Mouse (Mus musculus) lung, embryonic 15.5 days (tissue): Measurements from ENCODE around the gene Krt18. TPM values are rescaled to one million over a fixed set of nuclear protein-coding genes. Genes with fewer than 3 reads are reported as not detected.

Experiments
- ATAC-seq: fragments of 200-750 bp; cut with Nextera tagmentation; 2 replicates; pipeline ENCODE4 v1.8.0; 2017; ENCODE audit warnings: moderate number of reproducible peaks, borderline replicate concordance; ENCODE audit not compliant: low FRiP score, low TSS enrichment; ENCODE audit errors: extremely low read depth
- H3K27ac ChIP-seq: fragments of 300-500 bp; sonication (generic); 2 replicates; pipeline ENCODE4 v1.5.1; 2015; ENCODE audit warnings: moderate library complexity, mild to moderate bottlenecking, inconsistent platforms
- H3K27me3 ChIP-seq: fragments of 300-500 bp; sonication (generic); 2 replicates; pipeline ENCODE4 v1.6.1; 2015; ENCODE audit warnings: inconsistent platforms
- H3K36me3 ChIP-seq: fragments of 300-500 bp; sonication (generic); 2 replicates; pipeline ENCODE4 v1.6.1; 2015; ENCODE audit warnings: inconsistent platforms
- H3K4me1 ChIP-seq: fragments of 300-500 bp; sonication (generic); 2 replicates; pipeline ENCODE4 v1.6.1; 2015; ENCODE audit warnings: inconsistent platforms
- H3K4me2 ChIP-seq: fragments of 300-500 bp; sonication (generic); 2 replicates; pipeline ENCODE4 v1.6.1; 2015; ENCODE audit warnings: inconsistent platforms, mild to moderate bottlenecking, moderate library complexity
- H3K4me3 ChIP-seq: fragments of 300-500 bp; sonication (generic); 2 replicates; pipeline ENCODE4 v1.5.1; 2015; ENCODE audit warnings: mild to moderate bottlenecking, inconsistent platforms
- H3K9ac ChIP-seq: fragments of 300-500 bp; sonication (generic); 2 replicates; pipeline ENCODE4 v1.6.1; 2015; ENCODE audit warnings: inconsistent platforms
- H3K9me3 ChIP-seq: fragments of 300-500 bp; sonication (generic); 2 replicates; pipeline ENCODE4 v1.6.1; 2016; ENCODE audit warnings: inconsistent platforms
- WGBS: fragments of 180-500 bp; shearing (Covaris S2); methylation state at CpG from one replicate; pipeline ENCODE4 v1.1.7; 2015; 5-methylcytosine and 5-hydroxymethylcytosine counted together
- polyA plus RNA-seq: library from polyadenylated mRNA; unstranded; fragments of >200 nt; fragmentation: Nextera tagmentation; extraction: Ambion mirVana; gene quantifications from 2 replicates; pipeline ENCODE4 v1.2.1, GENCODE M21; 2015

The Krt18 gene
- polyA plus RNA-seq, 1 experiment from 2014 or later: 264 TPM

DNA sequence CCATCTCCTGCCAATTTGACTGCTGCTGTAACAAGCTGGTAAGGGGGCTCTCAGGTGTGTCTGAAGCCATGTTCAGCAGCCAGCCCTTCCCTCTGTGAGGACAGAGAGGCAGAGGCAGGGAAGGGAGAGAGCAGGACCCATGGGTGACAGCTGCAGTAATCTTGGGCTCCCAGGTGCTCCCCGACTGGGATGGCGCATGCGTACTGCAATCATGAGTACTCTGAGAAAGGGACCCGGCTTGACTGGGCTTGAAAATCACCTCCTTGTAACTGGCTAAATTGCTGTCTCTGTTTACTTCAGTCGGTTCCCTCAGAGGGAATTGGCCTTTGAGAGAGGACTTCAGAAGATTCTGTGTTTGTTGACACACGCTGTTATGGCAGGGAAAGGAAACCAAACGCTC is 14.0 kb downstream of the Krt18 start:
- 31% methylated on average over 7 of the region's 7 CpGs for WGBS
- no peak overlapping the region for H3K4me3 ChIP-seq

DNA sequence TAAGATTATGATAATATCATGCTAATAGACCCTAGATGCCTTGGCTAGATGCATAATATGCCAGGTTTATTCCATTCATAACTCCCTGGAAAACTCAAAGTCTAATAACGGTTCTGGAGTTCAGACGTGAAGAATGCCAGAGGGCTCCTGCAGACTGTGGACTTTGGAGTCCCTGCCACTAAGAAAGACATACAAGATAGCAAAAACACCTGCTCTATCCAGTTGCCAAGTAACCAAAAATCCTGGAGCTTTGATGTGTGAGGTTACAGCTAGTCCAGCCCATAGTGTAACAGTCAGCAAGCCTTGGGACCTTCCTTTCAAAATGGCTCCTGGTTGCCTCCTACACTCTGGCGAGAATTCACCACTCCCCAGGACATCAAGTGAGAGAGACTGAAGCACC is 16.8 kb downstream of the Krt18 start:
- no peak for ATAC-seq
- Histone ChIP-seq H3K36me3 (no peaks in the 10 kb centered on the region), H3K27ac (no peak overlapping the region), H3K9me3 (no peaks in the 10 kb centered on the region), H3K4me2 (no peak overlapping the region), H3K4me3 (no peak overlapping the region), H3K4me1 (peaks cover 12% of the 10 kb centered on the region), H3K9ac (no peak overlapping the region), H3K27me3 (0 out of 2 replicates have a peak, but pooled peaks cover 3% of the 10 kb centered on the region)
- whole genome bisulfite sequencing: 65% methylated on average over 3 of the region's 3 CpGs

More for the DNA sequence above, 14.0 kb downstream of the Krt18 start:
- Histone ChIP-seq H3K4me2 (peak overlapping the region; percentile 31; the same call in 1 of the 2 replicates), H3K4me1 (peaks cover 12% of the 10 kb centered on the region), H3K27ac (0 out of 2 replicates have a peak overlapping the region, but pooled peaks have one; percentile 15), H3K36me3 (no peaks in the 10 kb centered on the region), H3K9me3 (no peaks in the 10 kb centered on the region), H3K9ac (no peak overlapping the region), H3K27me3 (0 out of 2 replicates have a peak, but pooled peaks cover 3% of the 10 kb centered on the region)
- no peak for ATAC-seq

DNA sequence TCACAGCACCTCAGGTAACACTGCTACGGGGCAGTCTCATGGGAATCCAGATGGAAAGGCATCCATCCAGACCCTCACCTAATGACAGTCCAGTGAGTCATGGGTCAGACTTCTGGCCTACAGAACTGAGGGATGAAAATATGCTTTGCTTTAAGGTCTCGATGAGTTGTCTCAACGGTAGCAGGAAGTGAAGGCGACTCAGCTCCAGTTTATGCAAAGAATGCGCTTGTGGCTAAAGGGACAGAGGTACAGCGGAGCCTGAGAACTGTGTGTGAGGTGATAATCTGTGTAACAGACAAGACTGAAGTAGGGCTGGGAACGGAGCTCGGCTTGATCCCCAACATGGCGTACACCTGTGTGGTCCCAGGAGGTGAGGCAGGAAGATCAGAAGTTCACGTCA is 17.7 kb downstream of the Krt18 start:
- WGBS: 74% methylated on average over 10 of the region's 10 CpGs
- Histone ChIP-seq H3K36me3 (no peaks in the 10 kb centered on the region), H3K9ac (no peak overlapping the region), H3K27me3 (0 out of 2 replicates have a peak, but pooled peaks cover 3% of the 10 kb centered on the region), H3K4me3 (no peak overlapping the region), H3K9me3 (no peaks in the 10 kb centered on the region), H3K4me2 (no peak overlapping the region), H3K27ac (no peak overlapping the region), H3K4me1 (peaks cover 7% of the 10 kb centered on the region; the same call in 1 of the 2 replicates)
- no peak for ATAC-seq

DNA sequence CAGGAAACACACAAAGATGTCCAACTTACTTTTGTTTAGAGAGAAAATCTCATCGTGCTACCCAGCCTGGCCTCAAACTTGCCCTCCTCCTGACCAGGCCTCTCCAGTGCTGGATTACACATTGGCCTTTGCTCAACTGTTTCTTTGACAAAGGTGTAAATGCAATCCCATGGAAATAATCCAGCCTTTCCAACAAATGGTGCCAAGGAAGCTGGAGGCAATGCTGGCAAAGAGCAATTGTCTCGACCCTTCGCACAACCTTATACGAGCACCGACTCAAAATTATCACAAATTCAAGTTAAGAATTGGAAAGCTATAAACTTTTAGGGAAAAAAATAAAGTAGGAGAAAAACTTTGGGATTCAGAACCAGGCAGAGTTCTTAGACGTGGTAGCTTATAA is 20.0 kb downstream of the Krt18 start:
- Histone ChIP-seq H3K27me3 (no peaks in the 10 kb centered on the region), H3K27ac (no peak overlapping the region), H3K4me1 (peaks cover 5% of the 10 kb centered on the region), H3K9me3 (no peaks in the 10 kb centered on the region), H3K9ac (no peak overlapping the region), H3K36me3 (no peaks in the 10 kb centered on the region), H3K4me2 (no peak overlapping the region), H3K4me3 (no peak overlapping the region)
- WGBS: 80% methylated on average over 6 of the region's 6 CpGs
- ATAC-seq: no peak

DNA sequence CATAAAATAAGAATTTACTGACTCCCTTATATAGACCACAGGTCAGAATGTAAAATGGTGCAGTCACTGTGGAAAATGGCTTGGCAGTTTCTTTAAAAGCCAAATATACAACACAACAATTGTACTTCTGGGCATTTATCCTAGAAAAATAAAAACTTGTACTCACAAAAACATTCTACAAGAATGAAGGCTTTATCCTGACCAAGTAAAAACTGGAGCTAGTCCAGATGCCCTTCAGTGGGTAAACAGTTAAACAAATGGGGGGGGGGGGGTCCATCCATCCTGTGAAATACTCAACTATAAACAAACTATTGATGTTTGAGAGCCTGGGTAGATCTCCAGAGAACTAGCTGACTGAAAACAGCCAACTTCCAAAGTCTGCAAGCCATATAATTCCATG is 21.9 kb downstream of the Krt18 start:
- Histone ChIP-seq H3K27ac (no peak overlapping the region), H3K9ac (no peak overlapping the region), H3K4me1 (peaks cover 5% of the 10 kb centered on the region), H3K27me3 (no peaks in the 10 kb centered on the region), H3K9me3 (no peaks in the 10 kb centered on the region), H3K4me2 (no peak overlapping the region), H3K4me3 (no peak overlapping the region), H3K36me3 (no peaks in the 10 kb centered on the region)
- ATAC-seq: no peak

DNA sequence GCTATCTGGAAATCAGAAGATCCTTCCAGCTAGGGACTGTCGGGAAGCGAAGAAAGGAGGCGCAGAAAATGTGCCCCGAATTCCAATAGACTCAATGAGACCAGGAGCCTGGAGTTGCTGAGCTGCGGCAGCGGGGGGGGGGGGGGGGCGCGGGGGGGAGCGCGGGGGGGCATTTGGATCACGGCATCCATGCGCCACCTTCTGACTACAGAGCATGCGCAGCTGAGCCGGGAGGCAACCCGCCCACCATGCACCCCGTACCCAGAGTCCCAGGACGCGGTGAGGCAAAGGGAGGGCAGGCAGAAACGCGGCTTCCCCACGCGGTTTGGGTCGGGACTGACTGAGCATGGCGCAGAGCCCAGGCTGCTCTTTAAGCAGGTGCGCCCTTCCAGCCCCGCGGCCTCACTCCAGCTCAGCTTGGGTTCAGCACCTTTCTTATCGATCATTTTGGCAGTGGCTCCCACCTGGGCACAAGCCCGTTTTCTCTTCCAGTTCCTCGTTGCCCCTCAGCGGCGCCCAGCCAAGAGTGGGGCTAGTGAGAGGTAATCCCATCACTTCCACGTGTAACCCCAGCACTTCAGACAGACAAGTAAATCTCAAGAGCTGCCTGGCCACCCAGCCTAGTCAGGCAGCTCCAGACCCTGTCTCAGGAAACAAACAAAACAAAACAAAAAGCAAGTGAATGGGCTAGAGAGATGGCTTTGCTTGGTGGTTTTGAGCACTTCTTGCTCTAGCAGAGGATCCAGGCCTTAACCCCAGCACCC is 24.1 kb downstream of the Krt18 start:
- peak overlapping the region; percentile 84 for H3K4me2 ChIP-seq
- no peaks in the 10 kb centered on the region for H3K36me3 ChIP-seq
- H3K27me3 ChIP-seq: no peaks in the 10 kb centered on the region
- peak overlapping the region; percentile 40 for H3K9ac ChIP-seq
- peak overlapping the region; percentile 43 for H3K4me3 ChIP-seq
- H3K4me1 ChIP-seq: peaks cover 5% of the 10 kb centered on the region
- peak; percentile 69; the same call in 1 of the 2 replicates for ATAC-seq
- peak overlapping the region; percentile 77 for H3K27ac ChIP-seq
- H3K9me3 ChIP-seq: no peaks in the 10 kb centered on the region
- under 1% methylated on average over 27 of the region's 33 CpGs for WGBS

DNA sequence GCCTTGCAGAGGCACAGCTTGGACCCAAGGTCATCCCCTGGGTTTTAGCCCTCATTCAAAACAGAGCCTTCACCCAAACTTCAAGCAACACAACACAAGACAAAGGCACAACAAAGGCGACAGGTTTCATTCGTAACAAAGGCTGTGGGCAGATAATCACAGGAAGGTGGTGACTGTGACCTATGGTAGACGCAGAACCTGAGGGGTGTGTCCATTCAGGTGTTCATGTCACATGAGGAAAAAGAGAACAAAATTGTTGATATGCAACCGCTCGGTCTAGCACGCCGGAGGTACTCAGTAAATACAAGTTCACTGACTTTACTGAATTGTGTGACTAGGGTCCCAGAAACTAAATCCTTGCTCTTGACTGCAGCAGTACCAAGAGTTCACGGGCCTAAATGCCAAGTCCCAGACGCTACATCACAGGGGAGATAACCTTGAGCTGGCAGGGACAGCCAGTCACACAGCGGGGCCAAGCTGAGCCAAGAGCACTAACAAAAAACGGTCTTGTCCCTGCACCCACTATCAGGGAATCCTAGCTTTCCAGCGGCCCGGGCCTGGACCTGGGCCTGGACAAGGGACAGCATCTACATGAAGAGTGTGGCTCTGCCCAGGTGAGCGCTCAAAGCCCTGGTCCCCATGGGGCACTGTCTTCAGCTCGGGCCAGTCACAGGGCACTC is 28.7 kb downstream of the Krt18 start:
- H3K4me1 ChIP-seq: peaks cover 5% of the 10 kb centered on the region
- no peak overlapping the region for H3K4me3 ChIP-seq
- no peak overlapping the region for H3K9ac ChIP-seq
- WGBS: 85% methylated on average over 15 of the region's 15 CpGs
- ATAC-seq: no peak
- H3K4me2 ChIP-seq: no peak overlapping the region
- H3K9me3 ChIP-seq: no peaks in the 10 kb centered on the region
- H3K27ac ChIP-seq: no peak overlapping the region
- no peaks in the 10 kb centered on the region for H3K27me3 ChIP-seq
- H3K36me3 ChIP-seq: no peaks in the 10 kb centered on the region

DNA sequence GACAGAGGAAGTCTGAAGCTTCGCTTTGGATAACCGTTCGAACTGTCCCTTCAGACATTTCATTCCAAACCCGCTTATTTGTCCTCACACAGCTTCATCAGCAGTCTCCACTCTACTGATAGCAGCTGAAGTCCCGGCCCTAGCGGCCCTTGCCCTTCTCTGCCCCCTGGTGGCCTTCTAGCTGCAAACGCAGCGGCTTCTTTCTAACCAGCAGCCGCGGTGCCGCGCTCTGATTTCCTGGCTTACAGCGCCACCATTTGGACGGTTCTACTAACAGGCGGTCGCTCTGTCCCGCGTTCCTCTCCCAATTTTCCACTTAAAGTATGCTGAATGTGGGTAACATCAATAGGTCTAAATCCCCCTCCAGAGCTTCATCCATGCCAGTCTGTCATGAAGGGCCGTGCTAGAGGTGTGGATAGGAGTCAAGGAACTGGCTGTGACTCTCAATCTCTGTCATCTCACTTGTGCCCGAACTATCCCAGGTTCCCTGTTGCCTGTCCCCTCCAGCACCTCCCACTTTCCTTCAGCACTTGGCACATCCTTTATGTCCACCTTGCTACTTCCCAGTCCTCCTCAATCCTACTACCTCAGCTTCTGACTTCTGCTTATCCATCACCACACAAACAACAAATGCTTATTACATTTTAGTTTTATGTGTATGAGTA is 37.8 kb downstream of the Krt18 start:
- ATAC-seq: peak; percentile 72; the same call in 1 of the 2 replicates
- Histone ChIP-seq H3K4me3 (no peak overlapping the region), H3K4me1 (peaks cover 31% of the 10 kb centered on the region), H3K27ac (no peak overlapping the region), H3K36me3 (no peaks in the 10 kb centered on the region), H3K27me3 (peaks cover 12% of the 10 kb centered on the region; the same call in 1 of the 2 replicates), H3K9ac (no peak overlapping the region), H3K9me3 (no peaks in the 10 kb centered on the region), H3K4me2 (no peak overlapping the region)
- WGBS: 2% methylated on average over 20 of the region's 20 CpGs

DNA sequence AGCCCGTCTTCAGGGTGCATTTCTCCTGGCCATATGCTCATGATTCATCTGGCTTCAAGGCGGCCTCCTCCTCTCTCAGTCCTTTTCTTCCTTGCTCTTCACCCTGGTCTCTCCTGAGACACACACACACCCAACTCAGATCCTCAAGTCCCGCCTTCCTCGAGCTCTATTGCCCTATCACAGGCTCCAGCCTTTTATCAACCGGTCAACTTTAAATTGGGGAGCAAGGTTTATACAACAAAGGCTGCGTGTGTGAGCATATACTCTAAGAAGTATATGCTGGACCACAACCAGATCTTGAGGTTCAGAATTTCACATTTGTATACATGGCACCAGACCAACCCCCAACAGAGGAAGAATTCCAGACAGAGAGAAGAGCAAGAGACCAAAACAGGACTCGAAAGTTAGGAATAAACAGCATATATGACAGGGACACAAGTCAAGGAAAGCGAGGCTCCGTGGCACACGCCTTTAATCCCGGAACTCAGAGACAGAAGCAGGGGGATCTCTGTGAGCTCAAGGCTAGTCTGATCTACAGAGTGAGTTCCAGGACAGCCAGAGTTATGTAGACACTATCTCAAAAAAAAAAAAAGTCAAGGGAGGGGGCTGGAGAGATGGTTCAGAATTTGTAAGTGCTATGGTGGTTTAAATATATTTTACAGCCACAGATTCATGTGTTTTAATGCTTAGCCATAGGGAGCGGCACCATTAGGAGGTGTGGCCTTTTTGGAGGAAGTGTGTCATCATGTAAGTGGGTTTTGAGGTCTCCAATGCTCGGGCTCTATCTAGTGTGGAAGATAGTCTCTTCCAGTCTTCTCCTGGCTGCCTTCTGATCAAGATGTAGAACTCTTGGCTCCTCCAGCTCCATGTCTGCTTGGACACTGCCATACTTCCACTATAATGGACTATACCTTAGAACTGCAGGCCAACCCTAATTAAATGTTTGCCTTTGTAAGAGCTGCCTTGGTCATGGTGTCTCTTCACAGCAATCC is 42.8 kb downstream of the Krt18 start:
- Histone ChIP-seq H3K27ac (no peak overlapping the region), H3K4me1 (peaks cover 29% of the 10 kb centered on the region), H3K4me3 (no peak overlapping the region), H3K36me3 (no peaks in the 10 kb centered on the region), H3K4me2 (no peak overlapping the region), H3K27me3 (peaks cover 12% of the 10 kb centered on the region; the same call in 1 of the 2 replicates), H3K9ac (no peak overlapping the region), H3K9me3 (no peaks in the 10 kb centered on the region)
- no peak for ATAC-seq
- WGBS: 67% methylated on average over 13 of the region's 13 CpGs

DNA sequence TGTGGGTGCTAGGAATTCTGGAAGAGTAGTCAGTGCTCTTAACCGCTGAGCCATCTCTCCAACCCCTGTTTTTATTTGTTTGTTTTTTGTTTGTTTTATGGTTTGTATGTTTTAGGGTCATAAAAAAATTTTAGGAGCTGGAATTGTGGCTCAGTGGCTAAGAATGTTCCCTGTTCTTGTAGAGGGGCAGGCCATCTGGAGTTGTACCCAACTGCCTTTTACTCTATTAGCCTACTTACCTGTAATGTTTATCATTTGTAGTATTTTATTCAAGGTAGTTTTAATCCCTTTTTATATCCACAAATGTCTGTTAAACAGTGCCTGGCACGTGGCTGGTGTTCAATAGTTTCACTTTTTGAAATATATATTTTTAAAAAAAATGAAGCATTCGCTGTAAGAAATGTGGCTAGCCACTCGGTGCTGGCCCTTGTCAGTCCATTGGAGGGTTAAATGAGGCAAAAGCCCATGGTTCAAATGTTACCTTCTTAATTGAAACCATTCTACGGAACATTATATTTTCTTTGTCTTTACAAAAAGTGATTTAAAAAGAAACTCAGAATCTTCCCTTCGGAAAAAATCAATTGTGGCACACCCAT is 45.1 kb downstream of the Krt18 start:
- H3K9ac ChIP-seq: peak overlapping the region; percentile 36; the same call in 1 of the 2 replicates

More for the DNA sequence above, 45.1 kb downstream of the Krt18 start:
- 13% methylated on average over 6 of the region's 6 CpGs for WGBS
- Histone ChIP-seq H3K27ac (no peak overlapping the region; the same call in 1 of the 2 replicates), H3K4me1 (peaks cover 32% of the 10 kb centered on the region), H3K9me3 (no peaks in the 10 kb centered on the region), H3K27me3 (no peaks in the 10 kb centered on the region), H3K4me2 (peak overlapping the region; percentile 80), H3K36me3 (no peaks in the 10 kb centered on the region), H3K4me3 (peak overlapping the region; percentile 98)
- ATAC-seq: peak; percentile 1; the same call in 1 of the 2 replicates
